Mouse (Mus musculus) cerebellum, postnatal 14 days (tissue): ENCODE measurements around the gene Msh5.
A peak's percentile ranks its signal among the peaks of the same experiment; 100 is the strongest.
"Not testable (repeated sequence)": the region's sequence is repeated elsewhere in the genome, so short reads cannot be mapped to it uniquely, and the experiment has no call there.

Experiments
- DNase-seq, 2 experiments: peaks; one replicate each; pipeline ENCODE4 v3.0.0; 2021; ENCODE audit warnings: mixed read lengths in 2 of 2

Gene Msh5

GRCm38 (mm10) chr17:35022541-35023060 is 23.9 kb downstream of the Msh5 start:
- DNase-seq = no peak

GRCm38 (mm10) chr17:35021842-35022477 is 24.6 kb downstream of the Msh5 start:
- DNase-seq = no peak

- DNase-seq = peak; percentile 93 to 98
These were observed 25.3 kb downstream of the Msh5 start for GRCm38 (mm10) chr17:35021163-35021808.

- DNase-seq = no peak
These were observed 26.0 kb downstream of the Msh5 start for GRCm38 (mm10) chr17:35020551-35020950.

GRCm38 (mm10) chr17:35019894-35020293 is 26.7 kb downstream of the Msh5 start:
- DNase-seq = peak in 1 of 2 experiments; percentile 14

- DNase-seq = peak in 1 of 2 experiments; percentile 14
These were observed 28.4 kb downstream of the Msh5 start for GRCm38 (mm10) chr17:35018171-35018570.

- peak in 1 of 2 experiments; percentile 28 for DNase-seq
These were observed 28.9 kb downstream of the Msh5 start for GRCm38 (mm10) chr17:35017706-35018030.

- peak; percentile 49 to 53 for DNase-seq
These were observed 29.5 kb downstream of the Msh5 start for GRCm38 (mm10) chr17:35016791-35017705.

GRCm38 (mm10) chr17:35016376-35016775 is 30.2 kb downstream of the Msh5 start, which contains the start of gene Vwa7:
Gene Vwa7 (plus strand): TSS chr17:35016579.
- DNase-seq = peak; percentile 88 to 90

- peak in 1 of 2 experiments; percentile 14 for DNase-seq
These were observed 31.2 kb downstream of the Msh5 start for GRCm38 (mm10) chr17:35015296-35015695.

- peak; percentile 8 to 20 for DNase-seq
These were observed 33.3 kb downstream of the Msh5 start for GRCm38 (mm10) chr17:35013221-35013620.

- DNase-seq = peak in 1 of 2 experiments; percentile 21
These were observed 34.1 kb downstream of the Msh5 start for GRCm38 (mm10) chr17:35012430-35012829.

- peak in 1 of 2 experiments; percentile 7 for DNase-seq
These were observed 35.1 kb downstream of the Msh5 start for GRCm38 (mm10) chr17:35011440-35011839.

GRCm38 (mm10) chr17:35009586-35009985 is 37.0 kb downstream of the Msh5 start:
- peak; percentile 76 to 82 for DNase-seq

GRCm38 (mm10) chr17:35007387-35007991 is 39.1 kb downstream of the Msh5 start:
- no peak for DNase-seq

GRCm38 (mm10) chr17:35005902-35006301 is 40.6 kb downstream of the Msh5 start:
- DNase-seq = not testable (repeated sequence)

- peak in 1 of 2 experiments; percentile 12 for DNase-seq
These were observed 41.4 kb downstream of the Msh5 start for GRCm38 (mm10) chr17:35005158-35005557.

- DNase-seq = no peak
These were observed 42.3 kb downstream of the Msh5 start for GRCm38 (mm10) chr17:35004075-35004717.

GRCm38 (mm10) chr17:35003022-35003838 is 43.3 kb downstream of the Msh5 start:
- no peak for DNase-seq

GRCm38 (mm10) chr17:35002153-35002865 is 44.2 kb downstream of the Msh5 start:
- peak in 1 of 2 experiments; percentile 24 for DNase-seq
